Mouse (Mus musculus) regulatory T cell (primary cell): Measurements from ENCODE around the gene Gm14139.
"Not testable (repeated sequence)": the region's sequence is repeated elsewhere in the genome, so short reads cannot be mapped to it uniquely, and the experiment has no call there.

Source experiments
- in situ Hi-C: fragments of 300-600 bp; cut with MboI, MseI; formaldehyde crosslinking; loops from one replicate; pipeline ENCODE4 v1.15.1; 2025; ENCODE audit warnings: high pct_unique_total_duplicates

Gm14139 gene

DNA sequence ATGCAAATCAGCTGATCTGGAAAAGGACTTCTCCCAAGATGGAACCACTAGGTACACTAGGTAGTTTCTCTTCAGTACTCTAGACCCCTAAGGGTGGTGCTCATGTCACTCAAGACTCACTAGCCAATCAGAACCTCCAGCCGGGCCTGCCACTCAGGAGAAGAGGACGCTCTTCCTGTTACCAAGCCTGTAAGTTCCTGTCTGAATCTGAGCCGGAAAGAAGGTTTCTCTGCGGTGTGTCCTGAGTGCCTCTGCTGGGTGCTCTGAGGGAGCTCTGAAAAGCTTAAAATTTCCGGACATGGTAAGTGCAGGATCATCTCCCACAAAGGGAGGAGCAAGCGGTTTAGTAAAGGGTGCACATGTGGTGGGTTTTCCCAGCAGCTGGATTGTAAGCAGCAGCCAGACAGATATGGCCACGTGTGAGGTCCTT lies at the start of gene Gm14139:
Gm14139 (plus strand) TSS at position 186 of the 430 bp plus-strand sequence.
- in situ Hi-C loops, result not testable (repeated sequence)

DNA sequence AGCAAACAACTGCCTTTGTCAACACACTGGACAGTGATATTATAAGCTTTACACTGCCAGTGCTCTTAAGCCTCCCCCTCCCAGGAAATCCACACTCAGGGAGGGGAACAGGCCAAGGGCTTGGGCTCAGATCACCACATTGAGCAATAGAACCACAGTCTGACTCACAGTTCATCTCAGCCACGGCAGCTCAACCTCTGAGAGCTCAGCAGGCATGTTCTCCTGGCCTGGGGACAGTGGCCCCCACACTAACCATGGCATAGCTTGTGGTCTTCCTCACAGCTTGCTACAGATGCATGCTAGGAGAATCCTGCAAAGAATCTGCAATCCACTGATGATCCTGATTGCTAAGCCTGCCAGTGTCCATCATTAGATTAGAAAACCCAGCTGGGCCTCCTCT lies 49.6 kb upstream of the Gm14139 start:
- in situ Hi-C loops, result loop anchor here (10.0 kb wide), 2 partner anchors 543 to 1247 kb away; no protein-coding TSS in a partner anchor

DNA sequence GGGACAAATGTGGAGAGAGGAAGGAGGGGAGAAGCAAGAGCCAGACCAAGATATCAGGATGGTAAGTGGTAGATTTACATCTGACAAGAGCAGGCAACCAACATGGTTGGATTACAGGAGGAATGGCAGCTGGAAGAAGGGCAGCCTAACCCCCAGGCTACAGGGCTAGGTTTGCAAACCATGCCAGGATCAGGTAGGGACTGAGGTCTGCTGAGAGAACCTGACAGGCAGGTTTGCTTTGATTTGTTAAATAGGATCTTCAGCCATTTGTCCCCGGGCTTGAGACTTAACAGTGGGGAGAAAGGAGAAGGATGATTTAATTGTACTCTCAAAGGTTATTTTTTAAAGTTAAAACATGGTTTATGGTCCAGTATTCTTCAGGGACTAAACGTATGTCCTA lies 48.8 kb upstream of the Gm14139 start:
- in situ Hi-C loops, result loop anchor here (10.0 kb wide), 2 partner anchors 542 to 1248 kb away; no protein-coding TSS in a partner anchor

DNA sequence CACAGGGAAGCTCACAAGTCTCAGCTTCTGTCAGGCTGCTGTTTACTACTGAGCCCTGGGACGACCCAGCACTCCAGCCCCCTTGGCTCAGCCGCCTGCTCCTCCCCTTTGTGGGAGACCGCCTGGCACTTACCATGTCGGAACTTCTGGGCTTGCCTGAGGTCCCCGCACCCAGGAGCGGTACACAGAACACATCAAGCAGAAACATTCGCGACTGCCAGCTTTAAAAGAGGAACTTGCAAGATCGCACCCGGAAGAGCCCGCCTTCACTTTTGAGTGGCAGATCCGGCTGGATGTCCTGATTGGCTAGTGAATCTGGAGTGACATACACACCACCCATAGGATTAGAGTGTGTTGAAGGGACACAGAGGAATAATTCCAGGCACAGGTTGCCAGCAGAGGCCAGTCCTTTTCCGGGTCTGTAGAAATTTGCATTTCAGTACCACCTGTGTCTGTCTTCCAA lies 45.1 kb upstream of the Gm14139 start, which contains the start of gene Zfp120:
Zfp120 (minus strand) TSS at position 274 of the 463 bp plus-strand sequence.
- in situ Hi-C loops, result loop anchor here (5.0 to 10.0 kb wide), 3 partner anchors 176 to 1252 kb away; no protein-coding TSS in a partner anchor

DNA sequence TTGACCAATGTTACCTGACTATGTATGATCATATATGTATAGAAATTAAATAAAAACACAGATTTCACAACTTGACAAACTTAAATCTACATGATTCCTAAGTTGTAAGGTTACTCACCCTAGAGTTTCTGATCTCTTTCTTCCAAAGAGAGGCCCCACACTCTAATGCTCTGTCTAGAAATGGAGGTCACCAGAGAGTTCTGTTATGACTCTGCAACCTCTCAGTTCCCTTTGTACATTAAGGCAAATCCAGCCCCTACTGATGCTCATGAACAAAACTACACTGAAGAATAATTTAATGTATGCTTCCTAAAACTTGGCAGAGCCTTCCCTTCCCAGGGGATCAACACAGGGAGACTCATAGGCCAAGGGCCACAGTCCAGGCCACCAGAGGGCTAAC lies 14.9 kb upstream of the Gm14139 start:
- in situ Hi-C loops, result no loop called here

DNA sequence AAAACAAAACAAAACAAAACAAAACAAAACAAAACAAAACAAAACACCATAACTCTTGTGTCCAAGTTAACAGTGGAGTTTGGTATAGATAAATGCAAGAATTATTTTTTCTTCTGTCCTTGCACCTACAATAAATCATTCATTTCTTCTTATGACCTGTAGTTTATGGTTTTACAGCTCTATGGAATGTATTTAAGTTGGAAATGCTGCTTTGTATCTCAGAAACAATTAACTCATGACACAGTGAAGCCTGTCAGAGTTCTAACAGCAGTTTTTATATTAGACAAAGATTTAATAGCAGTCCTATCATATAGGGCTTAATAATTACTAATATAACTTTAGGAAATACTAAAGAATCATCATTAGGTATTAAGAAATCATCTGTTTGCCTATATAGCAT lies 7.7 kb upstream of the Gm14139 start:
- in situ Hi-C loops, result no loop called here

DNA sequence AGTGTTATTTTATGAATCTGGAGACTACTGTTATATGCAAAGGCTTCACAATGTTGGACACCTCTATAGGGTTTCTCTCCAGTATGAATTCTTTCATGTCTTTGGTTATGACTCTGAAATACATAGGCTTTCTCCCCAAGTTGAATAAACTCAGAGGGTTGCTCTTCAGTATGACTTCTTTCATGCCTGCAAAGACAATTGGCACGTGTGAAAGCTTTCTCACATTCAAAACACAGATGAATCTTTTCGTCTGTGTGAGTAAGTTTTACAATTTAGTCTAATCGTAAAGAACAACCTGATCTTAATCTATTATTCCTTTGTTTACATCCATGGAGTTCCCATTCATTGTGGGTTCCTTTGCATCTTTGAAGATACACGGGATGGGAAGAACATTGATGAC lies 2.0 kb upstream of the Gm14139 start, which contains the start of gene Gm10770:
Gm10770 (minus strand) TSS at position 101 of the 400 bp plus-strand sequence.
- in situ Hi-C loops, result not testable (repeated sequence)

DNA sequence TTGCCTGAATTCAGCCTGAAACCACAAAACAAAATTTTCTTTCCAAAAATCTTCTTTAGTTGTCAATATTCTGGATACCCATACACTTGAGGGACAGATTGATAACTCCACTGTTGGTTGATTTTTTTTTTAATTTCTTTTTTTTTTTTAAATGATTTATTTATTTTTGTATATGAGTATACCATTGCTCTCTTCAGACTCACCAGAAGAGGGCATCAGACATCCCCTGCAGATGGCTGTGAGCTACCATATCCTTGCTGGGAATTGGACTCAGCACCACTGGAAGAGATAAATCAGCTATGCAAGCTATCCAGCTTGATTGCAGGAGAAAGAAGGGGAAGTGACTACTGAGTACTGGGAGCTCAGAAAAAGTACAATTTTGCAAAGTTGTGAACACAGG lies 509 bp upstream of the Gm14139 start:
- in situ Hi-C loops, result not testable (repeated sequence)

DNA sequence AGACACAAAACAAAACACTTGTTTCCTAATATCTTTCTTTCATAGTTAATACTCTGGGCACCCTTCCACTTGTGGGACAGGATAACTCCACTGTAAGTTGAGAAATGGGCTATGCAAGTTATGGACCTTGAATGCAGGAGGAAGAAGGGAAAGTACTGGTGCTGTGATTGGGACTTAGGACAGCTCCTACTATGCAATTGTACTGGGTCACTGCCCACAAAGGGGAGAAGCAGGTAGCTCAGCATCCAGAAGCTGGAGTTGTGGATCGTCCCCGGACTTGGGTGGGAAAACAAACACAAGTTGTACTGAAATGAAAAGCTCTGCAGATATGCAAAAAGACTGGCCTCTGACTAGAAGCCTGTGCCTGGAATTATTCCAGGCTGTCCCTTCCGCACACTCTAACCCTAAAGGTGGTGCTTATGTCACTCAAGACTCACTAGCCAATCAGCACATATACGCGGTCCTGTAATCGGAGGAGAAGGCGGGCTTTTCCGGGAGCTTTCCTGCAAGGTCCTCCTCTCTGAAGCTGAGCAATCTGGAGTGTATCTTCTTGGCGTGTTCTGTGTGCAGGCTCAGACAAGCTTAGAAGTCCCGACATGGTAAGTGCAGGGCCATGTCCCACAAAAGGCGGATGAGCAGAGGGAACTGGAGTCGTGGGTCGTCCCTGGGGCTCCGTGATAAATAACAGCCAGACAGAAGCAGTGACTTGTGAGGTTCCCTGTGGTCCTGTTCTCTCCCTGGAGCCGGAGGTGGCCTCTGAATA lies 36.2 kb downstream of the Gm14139 start, which contains the start of gene Zfp937:
Zfp937 (plus strand) TSS at position 474 of the 763 bp plus-strand sequence.
- in situ Hi-C loops, result not testable (repeated sequence)

DNA sequence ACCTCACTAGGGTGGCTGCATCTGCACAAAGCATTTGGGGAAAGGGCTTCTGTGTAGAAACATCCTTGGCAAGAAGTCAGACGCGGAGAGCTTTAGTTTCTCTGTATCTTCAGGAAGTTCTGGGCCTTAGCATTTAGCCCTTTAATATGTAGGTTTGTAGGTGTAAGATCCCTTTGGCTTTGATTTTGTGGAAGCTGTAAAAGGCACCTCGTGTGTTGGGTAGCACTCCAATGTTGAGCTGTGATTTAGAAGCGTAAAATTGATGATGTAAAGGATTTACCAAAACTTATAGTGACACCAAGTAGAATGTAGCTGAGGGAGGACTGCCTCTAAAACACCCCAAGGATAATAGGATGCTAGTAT lies 36.8 kb downstream of the Gm14139 start:
- in situ Hi-C loops, result not testable (repeated sequence)

DNA sequence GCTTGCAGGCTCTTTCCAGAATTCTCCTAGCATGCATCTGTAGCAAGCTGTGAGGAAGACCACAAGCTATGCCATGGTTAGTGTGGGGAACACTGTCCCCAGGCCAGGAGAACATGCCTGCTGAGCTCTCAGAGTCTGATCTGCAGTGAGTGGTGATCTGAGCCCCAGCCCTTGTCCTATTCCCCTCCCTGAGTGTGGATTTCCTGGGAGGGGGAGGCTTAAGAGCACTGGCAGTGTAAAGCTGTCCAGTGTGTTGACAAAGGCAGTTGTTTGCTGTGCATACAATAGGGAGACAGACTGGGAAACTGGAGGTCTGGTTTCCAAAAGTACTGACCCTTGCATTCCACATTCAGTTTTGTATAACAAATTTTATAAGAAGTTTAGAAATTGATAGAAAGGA lies 41.7 kb downstream of the Gm14139 start:
- in situ Hi-C loops, result loop anchor here (5.0 kb wide), 1 partner anchor 214 kb away; no protein-coding TSS in a partner anchor
